ENCODE assay signal across 21 mouse cellular contexts in the genomic region with DNA sequence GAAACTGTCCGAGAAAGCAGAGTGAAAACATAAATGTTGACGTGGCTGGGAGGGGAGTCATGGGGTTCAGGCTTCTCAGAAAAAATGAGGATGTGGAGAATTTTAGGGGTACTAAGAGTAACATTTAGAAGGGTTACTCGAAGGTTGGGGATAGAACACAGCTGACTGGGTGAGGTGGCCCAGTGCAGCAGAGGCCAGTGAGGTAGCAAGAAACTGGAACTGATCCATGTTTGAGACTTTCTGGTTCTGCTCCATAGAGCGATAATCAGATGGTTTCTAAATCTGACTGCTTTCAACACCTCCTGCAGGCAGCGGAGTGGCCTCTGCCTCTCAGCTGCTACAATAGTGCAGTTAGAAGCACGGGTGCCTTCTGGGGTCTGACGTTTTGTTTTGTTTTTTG. TPM values are rescaled to one million over a fixed set of nuclear protein-coding genes. Genes with fewer than 3 reads are reported as not detected.
DNase-seq lines count a peak whose midpoint lies in the region; ATAC-seq lines count a peak whose summit lies in the region.
"Had no signal": no experiment of that assay in that cellular context is flagged by ENCODE, and none has a peak within 500 bp of the region (broad histone marks: within the 10 kb centered on the region; RNA-seq: fewer than 3 reads in every experiment).

No protein-coding gene starts in this region.

- no peak overlapping the region for H3K27ac ChIP-seq in heart, embryonic 11.5 days (ENCODE audit: low read depth, low read length)
- H3K27ac ChIP-seq in heart, embryonic 13.5 days (replicated peaks): peak overlapping the region; percentile 17; the same call in 1 of the 2 replicates
- no peak overlapping the region for H3K27ac ChIP-seq in forebrain, embryonic 15.5 days (replicated peaks)
- H3K27ac ChIP-seq: embryonic facial prominence, embryonic 10.5 days; forebrain, embryonic 10.5 days; limb, embryonic 15.5 days; liver, embryonic 15.5 days; midbrain, embryonic 12.5 days had no signal

- H3K4me2 ChIP-seq in heart, embryonic 11.5 days: no peak overlapping the region
- H3K4me2 ChIP-seq in heart, embryonic 13.5 days: peak overlapping the region; percentile 31
- H3K4me2 ChIP-seq in forebrain, embryonic 15.5 days (replicated peaks): no peak overlapping the region
- H3K4me2 ChIP-seq: limb, embryonic 15.5 days; liver, embryonic 15.5 days; midbrain, embryonic 12.5 days had no signal

- WGBS in heart, embryonic 11.5 days (ENCODE audit: insufficient replicate concordance): 44% methylated on average over 7 of the region's 7 CpGs
- WGBS in heart, embryonic 13.5 days: 43% methylated on average over 7 of the region's 7 CpGs
- 92% methylated on average over 7 of the region's 7 CpGs for WGBS in forebrain, embryonic 15.5 days

- no peak overlapping the region for H3K9ac ChIP-seq in heart, embryonic 11.5 days (ENCODE audit: low read depth, low read length)
- 0 out of 2 replicates have a peak overlapping the region, but pooled peaks have one; percentile 24 for H3K9ac ChIP-seq in heart, embryonic 13.5 days
- H3K9ac ChIP-seq in forebrain, embryonic 15.5 days (replicated peaks): no peak overlapping the region
- H3K9ac ChIP-seq: limb, embryonic 15.5 days; liver, embryonic 15.5 days; midbrain, embryonic 12.5 days had no signal

- H3K4me3 ChIP-seq in heart, embryonic 11.5 days (ENCODE audit: low read depth, low read length): no peak overlapping the region
- no peak overlapping the region for H3K4me3 ChIP-seq in heart, embryonic 13.5 days
- no peak overlapping the region for H3K4me3 ChIP-seq in forebrain, embryonic 15.5 days
- H3K4me3 ChIP-seq: embryonic facial prominence, embryonic 10.5 days; forebrain, embryonic 10.5 days; limb, embryonic 15.5 days; liver, embryonic 15.5 days; midbrain, embryonic 12.5 days had no signal

- no peaks in the 10 kb centered on the region for H3K9me3 ChIP-seq in heart, embryonic 11.5 days (replicated peaks; ENCODE audit: control insufficient read depth, low read length)
- no peaks in the 10 kb centered on the region for H3K9me3 ChIP-seq in heart, embryonic 13.5 days
- no peaks in the 10 kb centered on the region for H3K9me3 ChIP-seq in forebrain, embryonic 15.5 days
- H3K9me3 ChIP-seq: embryonic facial prominence, embryonic 10.5 days; forebrain, embryonic 10.5 days; limb, embryonic 15.5 days; liver, embryonic 15.5 days; midbrain, embryonic 12.5 days had no signal

- H3K4me1 ChIP-seq in heart, embryonic 11.5 days (ENCODE audit: control insufficient read depth, insufficient read depth, low read length): no peaks in the 10 kb centered on the region
- H3K4me1 ChIP-seq in heart, embryonic 13.5 days: peaks cover 9% of the 10 kb centered on the region
- H3K4me1 ChIP-seq in forebrain, embryonic 15.5 days: peaks cover 8% of the 10 kb centered on the region; the same call in 1 of the 2 replicates
- H3K4me1 ChIP-seq: limb, embryonic 15.5 days had no signal

- no peaks in the 10 kb centered on the region for H3K27me3 ChIP-seq in heart, embryonic 11.5 days (ENCODE audit: control insufficient read depth, insufficient read depth, low read length)
- no peaks in the 10 kb centered on the region for H3K27me3 ChIP-seq in heart, embryonic 13.5 days (replicated peaks)
- no peaks in the 10 kb centered on the region for H3K27me3 ChIP-seq in forebrain, embryonic 15.5 days
- H3K27me3 ChIP-seq: limb, embryonic 15.5 days; liver, embryonic 15.5 days; midbrain, embryonic 12.5 days had no signal

- no peak for ATAC-seq in heart, embryonic 11.5 days (replicated peaks; ENCODE audit: insufficient number of reproducible peaks, low FRiP score, low TSS enrichment)
- no peak for ATAC-seq in heart, embryonic 13.5 days (ENCODE audit: extremely low read depth, insufficient number of reproducible peaks, low FRiP score, low TSS enrichment)
- no peak for ATAC-seq in erythroblast, adult 5-6 weeks (replicated peaks; ENCODE audit: low FRiP score, poor library complexity, severe bottlenecking)
- ATAC-seq in forebrain, embryonic 15.5 days (replicated peaks): no peak
- ATAC-seq: intestine, postnatal 0 days had no signal

- H3K36me3 ChIP-seq in heart, embryonic 11.5 days (ENCODE audit: control insufficient read depth, insufficient read depth, low read length): no peaks in the 10 kb centered on the region
- 0 out of 2 replicates have a peak, but pooled peaks cover 4% of the 10 kb centered on the region for H3K36me3 ChIP-seq in heart, embryonic 13.5 days
- no peaks in the 10 kb centered on the region for H3K36me3 ChIP-seq in forebrain, embryonic 15.5 days
- H3K36me3 ChIP-seq: limb, embryonic 15.5 days; midbrain, embryonic 12.5 days had no signal

- DNase-seq in heart, adult 11 months: peak; percentile 85
- DNase-seq in A20 (ENCODE audit: low read depth, low spot score): peak; percentile 39
- DNase-seq in heart, postnatal 4 days: peak; percentile 16
- DNase-seq in kidney, postnatal 14 days: no peak
- DNase-seq: adrenal gland, postnatal 36 days; cerebellum, adult 9-11 months; kidney, postnatal 4 days; retina, postnatal 1 day; right cerebral cortex, postnatal 25 days; spleen, adult 18-20 months; thymus, postnatal 14 days had no signal

RNA-seq across cellular contexts. Expression of a gene that starts 6.6 kb away (rescaled TPM):
- 12.7 and 13.3 TPM in 2 replicates for polyA plus RNA-seq in heart, embryonic 11.5 days (2014; fragmentation: Nextera tagmentation; extraction: Ambion mirVana)
- 8.7 and 9.5 TPM in 2 replicates for polyA plus RNA-seq in heart, embryonic 13.5 days (2015; fragmentation: Nextera tagmentation; extraction: Ambion mirVana)
- 1 to 10 TPM; 2.4 to 3.3 TPM for total RNA-seq in heart, postnatal 4 days (2021)
- total RNA-seq in erythroblast, adult 5-6 weeks (2015; ENCODE audit: low replicate concordance): 30.4 and 37.4 TPM in 2 replicates
- 63.4 and 71.3 TPM in 2 replicates for total RNA-seq in erythroblast, adult 5-6 weeks (2017; ENCODE audit: low replicate concordance)
- polyA plus RNA-seq in forebrain, embryonic 15.5 days (2015; fragmentation: Nextera tagmentation; extraction: Ambion mirVana): 22.4 and 23.7 TPM in 2 replicates

RNA-seq across cellular contexts. Expression of a gene that starts 7.6 kb away (rescaled TPM):
- polyA plus RNA-seq in heart, embryonic 11.5 days (2014; fragmentation: Nextera tagmentation; extraction: Ambion mirVana): 11.3 and 12.0 TPM in 2 replicates
- 10.6 and 11.1 TPM in 2 replicates for polyA plus RNA-seq in heart, embryonic 13.5 days (2015; fragmentation: Nextera tagmentation; extraction: Ambion mirVana)
- total RNA-seq in heart, postnatal 4 days (2021): 10 to 100 TPM; 33.2 to 34.8 TPM
- total RNA-seq in erythroblast, adult 5-6 weeks (2015; ENCODE audit: low replicate concordance): 15.2 and 16.7 TPM in 2 replicates
- total RNA-seq in erythroblast, adult 5-6 weeks (2017; ENCODE audit: low replicate concordance): 19.2 and 23.3 TPM in 2 replicates
- 33.1 and 40.1 TPM in 2 replicates for polyA plus RNA-seq in forebrain, embryonic 15.5 days (2015; fragmentation: Nextera tagmentation; extraction: Ambion mirVana)
